Mouse (Mus musculus) heart, adult 2 months (tissue): ENCODE measurements around the gene Acer1.

Source experiments
- CTCF ChIP-seq: fragments of 200-600 bp; IDR thresholded peaks from 2 replicates; pipeline ENCODE4 v1.8.1; 2022; ENCODE audit warnings: antibody characterized with exemption, mild to moderate bottlenecking, moderate library complexity
- POLR2A ChIP-seq: fragments of 200-500 bp; IDR thresholded peaks from 2 replicates; pipeline ENCODE4 v1.6.1; 2011; ENCODE audit warnings: mild to moderate bottlenecking, low read depth, low read length, control low read depth; ENCODE audit not compliant: insufficient read depth

DNA sequence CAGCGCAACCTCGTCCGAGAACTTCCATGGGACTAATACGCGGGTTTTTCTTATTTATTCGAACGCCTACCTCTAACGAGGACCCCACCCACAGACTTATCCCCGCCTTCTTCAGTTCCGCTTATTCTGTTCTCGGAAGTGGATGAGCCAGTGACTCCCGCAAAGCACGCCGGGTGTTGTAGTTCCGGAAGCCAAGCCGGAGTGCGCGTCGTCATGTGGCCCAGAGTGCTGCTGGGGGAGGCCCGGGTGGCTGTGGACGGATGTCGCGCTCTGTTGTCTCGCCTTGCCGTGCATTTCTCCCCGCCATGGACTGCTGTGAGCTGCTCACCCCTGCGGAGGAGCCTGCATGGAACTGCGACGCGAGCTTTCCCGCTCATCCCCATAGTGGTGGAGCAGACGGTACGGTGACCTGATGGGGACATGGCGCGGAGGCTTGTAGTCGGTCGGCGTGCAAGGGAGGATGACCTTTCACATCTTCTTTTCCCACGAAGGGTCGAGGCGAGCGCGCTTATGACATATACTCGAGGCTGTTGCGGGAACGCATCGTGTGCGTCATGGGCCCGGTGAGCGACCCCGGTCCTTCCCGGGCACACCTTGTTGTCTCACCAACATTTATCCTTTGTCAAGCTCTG lies 8.3 kb upstream of the Acer1 start, which contains the start of gene Clpp:
- no peak for TF ChIP-seq CTCF
- TF ChIP-seq POLR2A, result peak; percentile 94
